Mouse (Mus musculus) small intestine, adult 2 months (tissue): ENCODE measurements around the gene Pou2f3.

ENCODE experiments used
- CTCF ChIP-seq: fragments of 200-500 bp; IDR thresholded peaks from 2 replicates; pipeline ENCODE4 v1.5.1; 2012; ENCODE audit warnings: low read depth, mild to moderate bottlenecking, control low read depth, inconsistent platforms, low read length, moderate library complexity, mixed read lengths; ENCODE audit not compliant: insufficient replicate concordance, insufficient read length; ENCODE audit errors: extremely low read depth
- POLR2A ChIP-seq: fragments of 200-500 bp; IDR thresholded peaks from 2 replicates; pipeline ENCODE4 v1.6.1; 2012; ENCODE audit warnings: low read depth, mild to moderate bottlenecking, control low read depth, inconsistent platforms, low read length, moderate library complexity

GRCm38 (mm10) chr9:43200212-43200611, 10.0 kb downstream of the Pou2f3 start:
- TF ChIP-seq CTCF, result no peak
- TF ChIP-seq POLR2A, result no peak
